In the genomic region with DNA sequence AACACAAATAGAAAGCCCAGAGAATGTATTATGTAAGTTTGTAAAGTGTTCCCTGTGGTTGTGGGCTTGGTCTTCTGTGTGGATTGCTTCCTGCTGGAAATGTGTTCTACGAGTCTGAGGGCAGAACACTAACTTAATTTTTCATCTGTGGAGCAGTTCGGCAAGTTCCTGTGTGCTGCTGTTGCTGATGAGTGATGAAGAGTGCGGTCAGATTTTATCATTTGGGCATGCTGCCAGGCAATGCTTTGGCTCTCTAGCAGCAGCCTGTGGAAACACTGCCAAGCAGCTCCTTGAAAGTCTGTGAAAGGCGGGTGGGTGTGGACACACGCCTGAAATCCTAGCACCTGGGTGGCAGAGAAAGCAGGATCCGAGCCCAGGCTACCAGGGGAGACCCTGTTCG, we compare ENCODE assay signal across 9 mouse cellular contexts. TPM values are rescaled to one million over a fixed set of nuclear protein-coding genes. Genes with fewer than 3 reads are reported as not detected.
A peak's percentile ranks its signal among the peaks of the same experiment; 100 is the strongest.
DNase-seq lines count a peak whose midpoint lies in the region; TF ChIP-seq lines count a peak whose summit lies in the region.
"Had no signal": no experiment of that assay in that cellular context is flagged by ENCODE, and none has a peak within 500 bp of the region (broad histone marks: within the 10 kb centered on the region; RNA-seq: fewer than 3 reads in every experiment).

No protein-coding gene starts in this region.

- peaks cover 7% of the 10 kb centered on the region; the same call in 1 of the 2 replicates for H3K4me1 ChIP-seq in kidney, adult 2 months (ENCODE audit: control insufficient read depth, insufficient read depth, low read length)

- no peaks in the 10 kb centered on the region for H3K36me3 ChIP-seq in kidney, adult 2 months (ENCODE audit: control insufficient read depth, insufficient read depth, low read length)
- H3K36me3 ChIP-seq: embryonic facial prominence, embryonic 12.5 days had no signal

- no peak overlapping the region for H3K4me3 ChIP-seq in kidney, adult 2 months (ENCODE audit: insufficient read depth, low read depth, low read length)
- H3K4me3 ChIP-seq: embryonic facial prominence, embryonic 12.5 days had no signal

- no peak for TF ChIP-seq CTCF in kidney, adult 2 months (conservative IDR thresholded peaks at IDR 0.05; ENCODE audit: insufficient read depth, insufficient read length, low read depth, low read length)

- TF ChIP-seq POLR2A in kidney, adult 2 months (IDR thresholded peaks at IDR 0.05; ENCODE audit: low read depth, low read length): no peak

- no peaks in the 10 kb centered on the region for H3K27me3 ChIP-seq in kidney, adult 2 months (replicated peaks; ENCODE audit: control insufficient read depth, insufficient read depth, low read length)
- H3K27me3 ChIP-seq: embryonic facial prominence, embryonic 12.5 days had no signal

- peak; percentile 23 to 26 for DNase-seq in cerebellum, postnatal 10 days
- no peak for DNase-seq in cerebellum, adult 11 months
- peak; percentile 48 to 58 for DNase-seq in urinary bladder, adult 18-20 months (ENCODE audit: low spot score in 2 of 2)
- no peak for DNase-seq in urinary bladder, postnatal 10 days (ENCODE audit: low spot score)
- peak; percentile 87 for DNase-seq in kidney, adult 2 months
- DNase-seq in lung, postnatal 36 days: peak; percentile 87
- no peak for DNase-seq in c-Kit-positive CD71-positive TER-119-positive erythroid progenitor cells, embryonic 14.5 days (ENCODE audit: low spot score)
- DNase-seq in retina, postnatal 1 day: no peak

- WGBS in kidney, adult 2 months: 24% methylated on average over 7 of the region's 7 CpGs

- H3K27ac ChIP-seq in kidney, adult 2 months (ENCODE audit: insufficient read depth, low read depth, low read length): 0 out of 2 replicates have a peak overlapping the region, but pooled peaks have one; percentile 13

RNA-seq across cellular contexts. Expression of a gene that starts 41.0 kb away (rescaled TPM):
- 24.1 and 27.7 TPM in 2 replicates for polyA plus RNA-seq in kidney, adult 2 months (2012; rRNA removed)

Comparison
In these comparisons a context has a peak if more than half of its experiments do, and no peak if none do; other contexts are left out.
1. DNase-seq: peak in cerebellum, postnatal 10 days (2 of 2), urinary bladder, adult 18-20 months (2 of 2), kidney, adult 2 months (single experiment) and lung, postnatal 36 days (single experiment); none in cerebellum, adult 11 months (single experiment), urinary bladder, postnatal 10 days (single experiment), c-Kit-positive CD71-positive TER-119-positive erythroid progenitor cells, embryonic 14.5 days (single experiment) and retina, postnatal 1 day (single experiment).